Mouse (Mus musculus) embryonic fibroblast, embryonic 13.5 days (primary cell): ENCODE results near the gene Kcnh1. TPM values are rescaled to one million over a fixed set of nuclear protein-coding genes. Genes with fewer than 3 reads are reported as not detected.

Experiments
- H3K27ac ChIP-seq: 2 replicates; pipeline ENCODE4 v1.5.1; 2012; ENCODE audit warnings: low read length, control low read depth, inconsistent platforms; ENCODE audit not compliant: insufficient read depth
- H3K4me1 ChIP-seq: 2 replicates; pipeline ENCODE4 v1.6.1; 2011; ENCODE audit warnings: low read length; ENCODE audit not compliant: control insufficient read depth, insufficient read depth
- H3K4me3 ChIP-seq: 2 replicates; pipeline ENCODE4 v1.5.1; 2011; ENCODE audit warnings: mild to moderate bottlenecking, control low read depth, low read length; ENCODE audit not compliant: insufficient read depth
- CTCF ChIP-seq: IDR thresholded peaks from 2 replicates; pipeline ENCODE4 v1.5.1; 2011; ENCODE audit warnings: mild to moderate bottlenecking, control low read depth, low read length, moderate library complexity, borderline replicate concordance; ENCODE audit not compliant: insufficient read depth
- POLR2A ChIP-seq: IDR thresholded peaks from 2 replicates; pipeline ENCODE4 v1.6.1; 2011; ENCODE audit warnings: low read depth, mild to moderate bottlenecking, control low read depth, low read length, moderate library complexity
- polyA plus RNA-seq: library from polyadenylated mRNA; stranded (reverse); fragments of >200 nt; gene quantifications from 2 replicates; pipeline ENCODE4 v1.2.4, GENCODE M21; 2011; ENCODE audit warnings: low read depth; ENCODE audit not compliant: missing spikeins, insufficient read length

The Kcnh1 gene
- polyA plus RNA-seq, 1 experiment = not detected

DNA sequence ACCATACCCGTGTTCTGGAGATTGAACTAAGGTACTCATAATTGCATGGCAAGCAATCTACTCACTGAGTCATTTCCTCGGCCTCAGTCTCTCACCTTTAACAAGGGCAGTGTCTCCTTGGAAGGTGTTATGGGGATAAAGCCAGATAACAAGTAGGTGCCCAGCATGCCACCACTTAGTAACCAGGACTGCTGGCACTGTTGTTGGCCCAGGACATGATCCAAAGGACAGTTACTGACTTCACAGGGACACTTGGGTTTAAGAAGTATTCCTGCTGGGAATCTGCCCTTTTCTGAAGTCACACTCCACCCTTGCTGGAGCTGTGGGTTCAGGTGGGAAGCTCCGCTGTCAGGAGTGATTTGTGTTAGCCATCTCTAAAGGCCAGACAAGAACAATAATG, 103.3 kb downstream of the Kcnh1 start:
- Histone ChIP-seq H3K4me3 (no peak overlapping the region), H3K4me1 (no peaks in the 10 kb centered on the region), H3K27ac (no peak overlapping the region)
- TF ChIP-seq POLR2A (no peak), CTCF (no peak)

DNA sequence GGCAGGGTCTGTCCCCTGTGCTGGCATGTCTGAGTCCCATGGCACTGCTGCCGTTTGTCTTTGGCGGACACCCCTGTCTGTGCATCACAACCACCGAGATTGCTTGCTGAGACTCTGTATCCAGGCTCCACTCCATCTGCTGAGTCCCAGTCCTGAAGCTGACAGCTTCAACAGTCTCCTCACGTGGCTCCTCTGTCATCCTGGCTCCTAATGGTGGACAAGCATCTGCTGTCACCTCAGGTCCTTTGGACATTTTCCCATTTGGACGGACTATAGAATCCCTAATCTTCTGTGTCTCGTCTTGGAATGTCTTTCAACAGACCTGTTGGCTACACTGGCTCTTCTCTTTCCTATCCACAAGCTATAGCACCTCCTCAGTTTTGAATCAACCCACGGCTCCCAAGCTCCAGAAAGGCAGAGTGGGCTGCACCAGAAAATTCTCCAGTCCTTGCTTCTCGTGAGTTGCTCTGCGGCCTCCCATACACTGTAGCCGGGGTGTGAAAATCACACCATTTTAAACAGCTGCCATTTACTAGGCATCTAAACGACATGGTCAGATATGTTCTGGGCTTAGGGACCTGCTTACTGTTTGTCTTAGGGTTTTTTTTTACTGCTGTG, 104.8 kb downstream of the Kcnh1 start:
- no peaks in the 10 kb centered on the region for H3K4me1 ChIP-seq
- no peak overlapping the region for H3K27ac ChIP-seq
- TF ChIP-seq POLR2A (no peak), CTCF (no peak)
- no peak overlapping the region for H3K4me3 ChIP-seq

DNA sequence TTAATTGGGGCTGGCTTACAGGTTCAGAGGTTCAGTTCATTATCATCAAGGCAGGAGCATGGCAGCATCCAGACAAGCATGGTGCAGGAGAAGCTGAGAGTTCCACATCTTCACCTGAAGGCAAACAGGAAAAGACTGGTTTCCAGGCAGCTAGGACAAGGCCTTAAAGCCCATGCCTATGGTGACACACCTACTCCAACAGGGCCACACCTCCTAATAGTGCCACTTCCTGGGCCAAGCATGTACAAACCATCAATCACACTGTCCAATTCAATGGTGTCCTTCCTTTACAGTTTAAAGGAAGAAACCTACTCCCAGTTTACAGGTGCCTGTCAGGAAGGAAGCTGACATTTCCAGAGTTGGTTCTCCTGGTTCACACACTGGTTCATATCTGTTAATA, 105.3 kb downstream of the Kcnh1 start:
- TF ChIP-seq CTCF (no peak), POLR2A (no peak)
- H3K4me3 ChIP-seq = no peak overlapping the region
- H3K4me1 ChIP-seq = no peaks in the 10 kb centered on the region
- H3K27ac ChIP-seq = no peak overlapping the region

DNA sequence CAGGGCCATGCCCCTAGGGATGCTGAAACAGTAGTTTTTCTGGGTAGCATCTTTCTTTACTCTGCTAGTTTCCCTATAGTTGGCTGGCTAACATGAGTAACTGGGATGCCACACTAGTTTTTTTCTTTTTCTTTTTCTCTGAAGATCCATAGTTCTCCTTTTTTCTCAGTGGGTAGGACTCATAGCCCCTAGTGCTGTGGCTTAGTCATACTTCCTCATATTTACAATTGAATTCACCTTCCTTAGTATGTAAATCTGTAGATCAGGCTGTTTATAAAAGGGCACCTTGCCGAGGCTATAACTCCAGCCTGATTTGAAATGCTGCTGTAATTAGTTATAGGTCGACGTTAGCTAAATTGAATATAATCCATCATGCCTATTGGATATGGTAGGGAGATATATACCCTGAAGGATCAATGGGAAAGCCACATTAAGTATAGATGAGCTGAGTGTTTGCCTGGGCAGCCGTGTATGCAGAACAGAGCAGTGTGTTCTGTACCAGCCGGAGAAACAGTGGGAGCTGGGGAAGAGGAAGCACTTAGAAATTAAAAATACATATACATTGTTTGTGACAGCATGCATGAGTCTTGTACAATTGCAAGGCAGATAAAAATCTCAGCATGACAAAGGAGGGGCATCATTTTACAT, 107.0 kb downstream of the Kcnh1 start:
- Histone ChIP-seq H3K27ac (no peak overlapping the region), H3K4me1 (no peaks in the 10 kb centered on the region), H3K4me3 (no peak overlapping the region)
- no peak for TF ChIP-seq POLR2A
- no peak for TF ChIP-seq CTCF

DNA sequence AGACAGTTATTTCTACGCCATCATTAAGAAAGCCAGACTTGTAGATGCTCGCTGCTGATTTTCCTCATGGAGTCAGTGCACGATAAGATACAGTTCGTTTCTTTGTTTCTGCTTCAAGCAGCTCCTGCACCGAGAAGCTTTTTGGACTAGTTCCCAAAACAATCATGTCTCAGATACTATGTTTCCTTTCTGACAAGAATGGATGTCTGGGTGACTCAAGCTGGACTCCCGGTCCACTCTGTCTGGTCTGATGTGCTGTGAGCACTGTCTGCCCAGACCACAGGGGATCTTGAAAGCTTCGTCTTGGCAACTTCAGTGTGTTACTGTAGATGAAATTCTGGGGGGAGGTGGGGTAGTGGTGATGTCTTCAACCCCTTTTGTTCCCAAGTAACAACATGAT, 109.8 kb downstream of the Kcnh1 start:
- H3K4me1 ChIP-seq = no peaks in the 10 kb centered on the region
- no peak overlapping the region for H3K4me3 ChIP-seq
- H3K27ac ChIP-seq = no peak overlapping the region
- TF ChIP-seq CTCF = no peak
- TF ChIP-seq POLR2A = no peak

DNA sequence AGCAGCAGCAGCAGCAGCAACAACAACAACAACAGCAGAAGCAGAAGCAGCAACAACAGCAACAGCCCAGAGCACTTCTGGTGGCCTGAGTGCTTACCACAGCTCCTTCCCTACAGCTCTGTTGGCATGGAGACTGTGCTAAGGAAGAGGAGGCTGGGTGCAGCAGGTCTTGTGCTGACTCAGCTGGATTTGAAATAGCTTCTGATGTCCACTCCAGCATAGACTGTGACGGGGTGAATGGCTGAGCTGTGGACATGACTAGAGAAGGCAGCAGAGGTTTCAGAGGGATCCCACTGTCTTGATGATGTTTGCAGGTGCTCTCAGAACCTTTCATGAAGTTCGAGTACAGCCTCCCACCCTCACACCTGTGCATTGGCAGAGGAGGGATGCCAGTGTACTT, 113.0 kb downstream of the Kcnh1 start:
- H3K4me3 ChIP-seq = no peak overlapping the region
- TF ChIP-seq CTCF (no peak), POLR2A (no peak)
- no peak overlapping the region for H3K27ac ChIP-seq
- H3K4me1 ChIP-seq = peaks cover 4% of the 10 kb centered on the region

DNA sequence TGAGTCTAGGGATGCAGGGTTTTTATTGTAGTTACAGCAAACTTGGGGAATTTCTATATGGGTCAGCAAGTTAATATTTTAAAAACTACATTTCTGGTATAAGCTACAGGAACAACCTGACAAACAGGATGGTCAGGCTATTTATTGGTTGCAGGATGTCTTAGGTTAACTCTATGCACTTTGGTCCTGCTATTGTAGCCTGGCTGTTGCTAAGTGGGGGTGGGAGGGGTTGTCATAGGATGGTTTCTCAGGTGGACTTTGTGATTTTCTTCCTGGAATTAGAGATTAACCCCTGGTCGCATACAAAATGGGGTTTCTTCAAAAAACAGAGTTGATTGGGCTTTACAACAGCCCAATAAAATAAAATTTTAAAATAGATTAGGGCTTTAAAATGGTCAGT, 114.6 kb downstream of the Kcnh1 start:
- TF ChIP-seq POLR2A = no peak
- TF ChIP-seq CTCF = no peak

DNA sequence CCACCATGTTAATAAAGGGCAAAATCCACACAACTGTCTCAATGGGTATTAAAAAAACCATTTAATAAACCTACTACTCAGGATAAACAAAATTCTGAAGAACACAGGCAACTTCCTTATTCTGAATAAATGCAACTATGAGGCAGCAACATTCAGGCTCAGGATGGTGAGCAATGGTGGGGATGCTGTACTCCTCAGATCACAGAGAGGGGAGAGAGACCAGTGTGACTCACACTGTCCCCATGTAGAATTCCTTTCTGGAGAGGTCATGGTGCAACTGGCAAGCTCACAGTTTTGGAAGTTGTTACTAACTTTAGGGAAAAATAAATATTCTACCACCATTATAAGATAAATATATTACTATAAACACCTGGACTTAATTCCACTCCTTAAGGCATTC, 116.5 kb downstream of the Kcnh1 start:
- Histone ChIP-seq H3K4me3 (no peak overlapping the region), H3K4me1 (peaks cover 4% of the 10 kb centered on the region), H3K27ac (no peak overlapping the region)
- TF ChIP-seq CTCF (no peak), POLR2A (no peak)

More for the DNA sequence above, 114.6 kb downstream of the Kcnh1 start:
- no peak overlapping the region for H3K27ac ChIP-seq
- peaks cover 4% of the 10 kb centered on the region for H3K4me1 ChIP-seq
- no peak overlapping the region for H3K4me3 ChIP-seq

DNA sequence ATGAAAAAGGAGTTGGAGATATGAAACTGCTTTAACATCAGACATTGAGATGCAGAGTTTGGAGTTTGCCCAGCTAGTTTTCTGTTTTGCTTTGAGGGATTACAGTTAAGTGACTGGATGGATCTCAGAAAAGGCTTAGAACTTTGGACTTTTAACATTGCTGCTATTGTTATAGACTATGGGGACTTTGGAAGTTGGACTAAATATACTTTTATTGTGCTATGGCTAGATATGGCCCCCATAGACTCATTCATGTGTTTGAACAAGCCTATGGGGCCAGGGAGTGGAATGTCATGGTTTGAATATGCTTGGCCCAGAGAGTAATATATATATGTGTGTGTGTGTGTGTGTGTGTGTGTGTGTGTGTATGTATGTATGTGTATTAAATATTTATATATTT, 120.7 kb downstream of the Kcnh1 start:
- H3K4me1 ChIP-seq = peaks cover 4% of the 10 kb centered on the region
- no peak overlapping the region for H3K27ac ChIP-seq
- TF ChIP-seq POLR2A (no peak), CTCF (no peak)
- H3K4me3 ChIP-seq = no peak overlapping the region

DNA sequence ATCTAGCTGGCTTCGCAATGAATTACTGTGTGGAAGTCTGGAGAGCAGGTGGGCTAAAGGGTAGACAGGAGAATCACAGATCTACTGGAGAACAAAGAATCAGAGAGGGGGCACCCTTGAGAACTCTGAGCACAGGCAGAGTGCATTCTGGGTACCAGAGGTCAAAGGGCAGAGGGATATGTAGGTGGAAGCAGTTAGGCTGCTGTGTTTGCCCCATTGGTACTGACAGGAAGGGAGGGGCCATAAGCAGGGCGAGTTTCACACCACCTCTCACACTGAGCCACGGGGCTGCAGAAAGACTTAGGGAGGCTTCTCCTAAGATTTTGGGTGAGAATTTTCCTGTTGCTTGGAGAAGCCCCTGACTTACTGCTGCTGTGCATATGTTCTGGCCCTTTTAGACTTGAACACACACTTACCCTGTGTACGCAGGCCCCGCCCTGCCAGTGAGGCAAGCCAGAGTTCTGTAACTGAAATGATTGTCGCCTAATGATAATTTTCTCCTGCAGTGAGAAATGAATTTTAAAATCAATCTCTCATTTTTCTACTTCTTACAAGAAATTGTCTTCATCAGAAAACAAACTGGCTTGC, 121.4 kb downstream of the Kcnh1 start:
- H3K4me1 ChIP-seq = peaks cover 4% of the 10 kb centered on the region
- H3K27ac ChIP-seq = no peak overlapping the region
- no peak overlapping the region for H3K4me3 ChIP-seq
- TF ChIP-seq CTCF (no peak), POLR2A (no peak)

DNA sequence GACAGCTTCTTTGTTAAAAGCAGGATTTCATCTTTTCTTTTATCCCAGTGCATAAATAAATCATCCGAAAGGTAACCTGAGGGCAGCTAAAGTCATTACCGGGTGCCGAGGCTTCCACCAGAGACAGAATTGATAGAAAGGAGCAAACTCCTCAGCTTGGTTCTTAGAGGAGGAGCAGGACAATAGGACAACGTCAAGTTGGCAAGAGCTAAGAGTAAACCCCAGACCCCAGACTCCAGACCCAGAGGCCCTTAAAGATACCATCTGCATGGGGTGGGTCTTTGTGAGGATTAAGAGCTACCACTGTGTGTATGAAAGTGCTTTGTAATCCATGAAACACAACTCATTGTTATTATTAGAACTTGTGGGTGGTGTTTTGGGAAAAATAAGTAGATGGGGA, 121.9 kb downstream of the Kcnh1 start:
- H3K4me1 ChIP-seq = peaks cover 2% of the 10 kb centered on the region
- TF ChIP-seq POLR2A (no peak), CTCF (no peak)
- H3K4me3 ChIP-seq = no peak overlapping the region
- no peak overlapping the region for H3K27ac ChIP-seq
